Mouse (Mus musculus) midbrain, embryonic 14.5 days (tissue): ENCODE results near the gene Fmnl3. TPM values are rescaled to one million over a fixed set of nuclear protein-coding genes. Genes with fewer than 3 reads are reported as not detected.
A peak's percentile ranks its signal among the peaks of the same experiment; 100 is the strongest.

Experiments
- ATAC-seq: fragments of 200-750 bp; cut with Nextera tagmentation; 2 replicates; pipeline ENCODE4 v1.8.0; 2017; ENCODE audit warnings: moderate number of reproducible peaks, moderate library complexity; ENCODE audit not compliant: low FRiP score, low TSS enrichment
- DNase-seq: peaks from one replicate; pipeline ENCODE4 v3.0.0-alpha.2; 2015
- H3K27ac ChIP-seq: fragments of 300-500 bp; sonication (generic); replicated peaks from 2 replicates; pipeline ENCODE4 v1.5.1; 2014; ENCODE audit warnings: mild to moderate bottlenecking, low read depth, low read length, moderate library complexity
- H3K27me3 ChIP-seq: fragments of 300-500 bp; sonication (generic); 2 replicates; pipeline ENCODE4 v1.6.1; 2014; ENCODE audit warnings: low read length, control low read depth, mixed read lengths; ENCODE audit not compliant: control insufficient read depth, insufficient read depth
- H3K36me3 ChIP-seq: fragments of 300-500 bp; sonication (generic); 2 replicates; pipeline ENCODE4 v1.6.1; 2014; ENCODE audit warnings: low read length, control low read depth; ENCODE audit not compliant: control insufficient read depth, insufficient read depth
- H3K4me1 ChIP-seq: fragments of 300-500 bp; sonication (generic); 2 replicates; pipeline ENCODE4 v1.6.1; 2014; ENCODE audit warnings: mild to moderate bottlenecking, antibody characterized with exemption, low read length, control low read depth; ENCODE audit not compliant: control insufficient read depth, insufficient read depth
- H3K4me2 ChIP-seq: fragments of 300-500 bp; sonication (generic); 2 replicates; pipeline ENCODE4 v1.6.1; 2014; ENCODE audit warnings: mild to moderate bottlenecking, low read length, moderate library complexity
- H3K4me3 ChIP-seq: fragments of 300-500 bp; sonication (generic); replicated peaks from 2 replicates; pipeline ENCODE4 v1.5.1; 2014; ENCODE audit warnings: low read depth, low read length
- H3K9ac ChIP-seq: fragments of 300-500 bp; sonication (generic); replicated peaks from 2 replicates; pipeline ENCODE4 v1.6.1; 2014; ENCODE audit warnings: mild to moderate bottlenecking, low read length, moderate library complexity
- H3K9me3 ChIP-seq: fragments of 300-500 bp; sonication (generic); 2 replicates; pipeline ENCODE4 v1.6.1; 2016; ENCODE audit warnings: low read length, control low read depth, mixed read lengths; ENCODE audit not compliant: control insufficient read depth
- WGBS: fragments of 180-500 bp; shearing (Covaris S2); extraction: QIAGEN DNeasy Blood & Tissue Kit; methylation state at CpG from one replicate; pipeline ENCODE4 v1.1.7; 2014; 5-methylcytosine and 5-hydroxymethylcytosine counted together
- polyA plus RNA-seq: library from polyadenylated mRNA; unstranded; fragments of >200 nt; fragmentation: Nextera tagmentation; extraction: Ambion mirVana; gene quantifications from 2 replicates; pipeline ENCODE4 v1.2.1, GENCODE M21; 2014

Fmnl3 gene
- polyA plus RNA-seq, 1 experiment from 2014 or later: 7.5 TPM

DNA sequence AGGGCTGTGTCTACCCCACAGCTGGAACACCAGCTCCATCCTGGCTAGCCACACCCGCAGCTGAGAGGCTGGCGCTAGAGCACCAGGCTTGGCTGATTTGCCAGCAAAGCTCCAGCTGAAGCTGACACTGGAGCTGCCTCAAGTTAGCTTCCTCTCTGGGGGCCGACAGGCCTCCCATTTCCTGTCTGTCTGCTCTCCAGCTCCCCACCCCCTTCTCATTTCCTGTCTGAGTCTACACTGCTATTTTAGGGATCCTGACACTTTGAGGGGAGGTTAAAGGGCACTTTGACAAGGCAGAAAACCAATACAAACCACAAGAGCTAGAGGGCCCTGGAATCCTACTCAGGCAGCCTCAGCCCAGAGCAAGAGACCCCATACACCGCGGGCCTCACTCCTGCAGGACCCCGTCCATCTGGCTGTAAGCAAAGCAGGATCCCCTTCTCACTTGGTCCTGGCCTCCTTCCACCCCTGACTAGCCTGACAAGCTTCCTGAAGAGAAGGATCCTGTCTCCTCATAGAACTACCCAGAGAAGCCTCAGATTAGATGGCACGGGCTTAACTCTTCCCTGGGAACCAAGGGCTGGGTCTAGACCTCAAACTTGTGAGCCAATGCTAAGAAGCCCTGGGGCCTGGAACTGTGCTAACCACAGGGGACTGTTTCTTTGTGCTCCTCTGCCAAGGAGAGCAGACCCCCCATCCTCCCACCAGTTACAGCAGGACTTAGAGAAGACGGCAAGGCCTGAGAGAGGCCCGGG is 37.2 kb downstream of the Fmnl3 start:
- Histone ChIP-seq H3K4me3 (no peak overlapping the region), H3K36me3 (peaks cover 11% of the 10 kb centered on the region; the same call in 1 of the 2 replicates), H3K9me3 (no peaks in the 10 kb centered on the region), H3K4me1 (no peaks in the 10 kb centered on the region), H3K27ac (0 out of 2 replicates have a peak overlapping the region, but pooled peaks have one; percentile 9), H3K27me3 (no peaks in the 10 kb centered on the region), H3K9ac (peak overlapping the region; percentile 29; the same call in 1 of the 2 replicates), H3K4me2 (no peak overlapping the region)
- ATAC-seq (no peak), DNase-seq (peak; percentile 37)
- 72% methylated on average over 9 of the region's 9 CpGs for WGBS

DNA sequence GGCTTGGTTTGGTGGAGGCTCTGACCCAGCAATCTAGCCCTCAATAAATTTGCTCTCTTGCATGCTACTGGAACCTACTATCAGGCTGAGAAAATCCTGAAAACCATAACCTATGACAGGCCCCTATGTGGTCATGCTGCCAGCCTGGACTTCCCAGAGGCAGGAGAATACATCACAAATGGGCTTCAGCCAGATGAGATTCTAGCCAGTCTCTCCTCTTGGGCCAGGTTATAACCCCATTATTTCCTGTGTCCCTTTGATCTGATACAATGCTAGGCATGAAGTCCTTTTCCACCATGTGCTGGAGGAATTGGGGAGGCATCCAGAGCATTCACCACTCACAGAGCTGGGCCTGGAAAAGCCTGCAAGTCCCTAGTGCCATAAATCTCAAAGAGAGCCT is 38.2 kb downstream of the Fmnl3 start:
- Histone ChIP-seq H3K9ac (no peak overlapping the region), H3K27me3 (no peaks in the 10 kb centered on the region), H3K36me3 (peaks cover 16% of the 10 kb centered on the region; the same call in 1 of the 2 replicates), H3K4me1 (no peaks in the 10 kb centered on the region), H3K4me2 (no peak overlapping the region), H3K27ac (peak overlapping the region; percentile 45; the same call in 1 of the 2 replicates), H3K9me3 (no peaks in the 10 kb centered on the region), H3K4me3 (no peak overlapping the region)
- DNase-seq (no peak), ATAC-seq (no peak)

GRCm38 (mm10) chr15:99331341-99331740 is 38.9 kb downstream of the Fmnl3 start:
- H3K9me3 ChIP-seq: no peaks in the 10 kb centered on the region
- no peak for DNase-seq
- peaks cover 16% of the 10 kb centered on the region; the same call in 1 of the 2 replicates for H3K36me3 ChIP-seq
- ATAC-seq: no peak
- H3K27me3 ChIP-seq: no peaks in the 10 kb centered on the region
- no peaks in the 10 kb centered on the region for H3K4me1 ChIP-seq
- H3K4me3 ChIP-seq: no peak overlapping the region
- 38% methylated on average over 5 of the region's 5 CpGs for WGBS
- no peak overlapping the region for H3K9ac ChIP-seq
- no peak overlapping the region for H3K27ac ChIP-seq
- no peak overlapping the region for H3K4me2 ChIP-seq

DNA sequence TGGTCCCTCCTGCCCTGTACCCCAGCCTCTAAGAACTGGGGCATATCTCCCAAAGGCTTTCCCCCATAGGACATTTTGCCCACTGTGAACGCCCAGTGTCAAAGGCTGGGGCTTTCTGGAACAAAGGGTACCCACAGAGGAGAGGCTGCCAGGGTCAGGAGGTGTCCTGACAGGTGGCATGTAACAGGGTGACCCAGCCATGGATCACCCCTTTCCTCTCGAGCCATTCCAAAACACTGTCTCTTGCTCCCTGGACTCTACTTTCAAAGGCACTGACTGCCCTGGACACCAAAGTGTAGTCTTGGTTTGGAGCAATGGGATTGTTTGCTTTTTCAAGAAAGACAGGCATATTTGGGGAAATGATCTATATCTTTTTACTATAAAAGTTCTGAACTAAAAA is 40.0 kb downstream of the Fmnl3 start:
- Histone ChIP-seq H3K4me2 (no peak overlapping the region), H3K9ac (no peak overlapping the region), H3K4me3 (no peak overlapping the region), H3K4me1 (no peaks in the 10 kb centered on the region), H3K36me3 (peaks cover 22% of the 10 kb centered on the region), H3K27me3 (no peaks in the 10 kb centered on the region), H3K27ac (no peak overlapping the region), H3K9me3 (no peaks in the 10 kb centered on the region)
- WGBS: 69% methylated on average over 2 of the region's 2 CpGs
- DNase-seq: no peak
- ATAC-seq: no peak

DNA sequence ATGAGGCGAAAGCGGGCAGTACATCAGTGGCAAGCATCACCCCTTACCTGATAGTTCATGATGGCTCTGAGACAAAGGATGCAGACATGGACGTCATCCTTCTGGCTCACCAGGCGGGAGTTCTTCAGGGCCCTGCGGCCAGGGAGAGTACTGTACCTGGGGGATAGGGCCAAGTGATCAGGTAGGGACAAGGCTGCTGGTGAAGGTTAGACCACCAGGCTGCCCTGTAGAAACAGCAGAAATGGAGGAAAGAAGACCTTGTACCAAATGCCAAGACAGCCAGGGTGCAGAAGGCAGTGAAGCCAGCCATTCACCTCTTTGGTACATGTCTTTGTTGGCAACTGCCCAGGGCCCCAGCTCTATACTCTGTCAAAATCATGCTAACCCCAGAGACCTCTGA is 42.3 kb downstream of the Fmnl3 start:
- H3K4me2 ChIP-seq: no peak overlapping the region
- peaks cover 39% of the 10 kb centered on the region for H3K36me3 ChIP-seq
- no peaks in the 10 kb centered on the region for H3K9me3 ChIP-seq
- no peaks in the 10 kb centered on the region for H3K27me3 ChIP-seq
- WGBS: 96% methylated on average over 5 of the region's 5 CpGs
- ATAC-seq (no peak), DNase-seq (no peak)
- no peak overlapping the region for H3K9ac ChIP-seq
- H3K4me1 ChIP-seq: no peaks in the 10 kb centered on the region
- no peak overlapping the region for H3K27ac ChIP-seq
- no peak overlapping the region for H3K4me3 ChIP-seq

DNA sequence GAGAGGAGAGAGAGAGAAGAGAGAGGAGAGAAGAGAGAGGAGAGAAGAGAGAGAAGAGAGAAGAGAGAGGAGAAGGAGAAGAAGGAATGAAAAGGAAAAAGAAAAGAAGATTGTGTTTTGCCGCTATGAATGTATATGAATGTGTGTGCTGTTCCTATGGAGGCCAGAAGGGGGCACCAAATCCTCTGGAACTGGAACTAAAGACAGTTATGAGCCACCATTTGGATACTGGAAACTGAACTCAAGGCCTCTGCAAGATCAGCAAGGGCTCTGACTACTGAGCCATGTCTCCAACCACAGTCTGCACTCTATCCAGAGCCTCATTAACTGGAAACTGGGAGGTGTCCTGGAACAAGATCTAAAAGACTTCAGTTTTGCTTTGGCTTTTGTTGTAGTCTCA is 43.3 kb downstream of the Fmnl3 start:
- Histone ChIP-seq H3K4me1 (no peaks in the 10 kb centered on the region), H3K27me3 (no peaks in the 10 kb centered on the region), H3K9me3 (no peaks in the 10 kb centered on the region), H3K4me3 (no peak overlapping the region), H3K27ac (no peak overlapping the region), H3K36me3 (peaks cover 47% of the 10 kb centered on the region), H3K4me2 (no peak overlapping the region), H3K9ac (no peak overlapping the region)
- 61% methylated on average over 1 of the region's 1 CpGs for WGBS
- DNase-seq: peak; percentile 43
- ATAC-seq: no peak

- no peak overlapping the region for H3K4me3 ChIP-seq
- DNase-seq: no peak
- ATAC-seq: no peak
- no peaks in the 10 kb centered on the region for H3K27me3 ChIP-seq
- H3K4me2 ChIP-seq: no peak overlapping the region
- 69% methylated on average over 2 of the region's 2 CpGs for WGBS
- H3K9me3 ChIP-seq: no peaks in the 10 kb centered on the region
- no peaks in the 10 kb centered on the region for H3K4me1 ChIP-seq
- H3K36me3 ChIP-seq: peaks cover 53% of the 10 kb centered on the region
- H3K27ac ChIP-seq: no peak overlapping the region
- no peak overlapping the region for H3K9ac ChIP-seq
These were observed 43.9 kb downstream of the Fmnl3 start for GRCm38 (mm10) chr15:99326407-99326806.

GRCm38 (mm10) chr15:99325598-99325997 is 44.7 kb downstream of the Fmnl3 start:
- Histone ChIP-seq H3K36me3 (peaks cover 61% of the 10 kb centered on the region), H3K27ac (no peak overlapping the region), H3K4me2 (no peak overlapping the region), H3K9me3 (no peaks in the 10 kb centered on the region), H3K27me3 (no peaks in the 10 kb centered on the region), H3K4me3 (no peak overlapping the region), H3K9ac (no peak overlapping the region), H3K4me1 (no peaks in the 10 kb centered on the region)
- no peak for DNase-seq
- WGBS: 95% methylated on average over 6 of the region's 6 CpGs
- no peak for ATAC-seq

- ATAC-seq (no peak), DNase-seq (no peak)
- WGBS: 91% methylated on average over 9 of the region's 9 CpGs
- no peaks in the 10 kb centered on the region for H3K27me3 ChIP-seq
- no peaks in the 10 kb centered on the region for H3K4me1 ChIP-seq
- H3K9ac ChIP-seq: no peak overlapping the region
- H3K4me2 ChIP-seq: no peak overlapping the region
- H3K27ac ChIP-seq: no peak overlapping the region
- peaks cover 75% of the 10 kb centered on the region for H3K36me3 ChIP-seq
- no peak overlapping the region for H3K4me3 ChIP-seq
- no peaks in the 10 kb centered on the region for H3K9me3 ChIP-seq
These were observed 46.1 kb downstream of the Fmnl3 start for GRCm38 (mm10) chr15:99324151-99324550.
